In the genomic region with DNA sequence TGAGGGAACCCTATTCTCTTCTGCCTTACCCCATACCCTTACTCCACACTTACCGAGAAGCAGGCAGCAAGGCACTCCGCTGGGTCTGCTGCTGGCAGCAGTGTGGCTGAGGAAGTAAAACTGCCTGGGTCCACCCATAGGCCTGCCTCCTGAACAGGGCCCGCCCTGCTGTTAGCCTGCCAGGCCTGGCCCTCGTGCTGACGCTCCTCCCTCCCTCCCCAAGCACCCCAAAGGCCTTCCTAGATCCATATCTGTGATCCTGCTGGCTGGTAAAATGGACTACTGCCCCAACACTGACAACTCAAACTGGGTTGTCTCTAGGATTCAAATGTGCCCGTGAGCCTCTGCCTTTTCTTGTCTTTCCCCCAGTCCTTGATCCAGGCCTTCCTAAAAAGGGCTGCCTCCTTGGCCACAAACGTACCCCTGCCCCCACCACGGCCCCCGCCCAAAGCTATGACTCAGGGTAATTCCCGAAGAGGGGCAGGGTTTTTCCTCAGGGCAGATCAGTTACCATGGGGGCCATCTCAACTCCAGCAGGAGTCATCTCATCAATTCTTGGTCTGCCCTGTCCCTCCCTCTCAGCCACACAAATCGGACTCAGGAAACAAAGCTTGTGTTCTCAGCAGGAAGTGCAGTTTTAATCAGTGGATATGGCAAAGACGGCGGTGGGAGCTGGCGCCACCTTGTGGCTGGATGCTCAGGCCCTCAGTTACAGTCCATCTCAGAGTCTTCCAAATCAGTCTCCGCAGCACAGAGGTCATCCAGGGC, we compare ENCODE assay signal across 8 mouse cellular contexts. TPM values are rescaled to one million over a fixed set of nuclear protein-coding genes. Genes with fewer than 3 reads are reported as not detected.
DNase-seq lines count a peak whose midpoint lies in the region; ATAC-seq and TF ChIP-seq lines count a peak whose summit lies in the region.

A gene (minus strand): TSS at position 599 of the 768 bp plus-strand sequence.

- H3K27ac ChIP-seq in bone marrow, adult 2 months (ENCODE audit: control insufficient read depth, insufficient read depth, low read depth, low read length, poor library complexity) = peak within 1 kb of the TSS; percentile 78
- H3K27ac ChIP-seq in embryonic fibroblast, embryonic 13.5 days (ENCODE audit: insufficient read depth, low read length) = peak within 1 kb of the TSS; percentile 94
- peak within 1 kb of the TSS; percentile 90; the same call in 1 of the 2 replicates for H3K27ac ChIP-seq in kidney, embryonic 14.5 days (ENCODE audit: low read depth, low read length)
- H3K27ac ChIP-seq in limb, embryonic 15.5 days = peak within 1 kb of the TSS; percentile 89

- H3K4me3 ChIP-seq in bone marrow, adult 2 months (replicated peaks; ENCODE audit: control insufficient read depth, low read depth, low read length) = peak within 1 kb of the TSS; percentile 61
- H3K4me3 ChIP-seq in embryonic fibroblast, embryonic 13.5 days (ENCODE audit: insufficient read depth, low read length) = peak within 1 kb of the TSS; percentile 16
- peak within 1 kb of the TSS; percentile 36 for H3K4me3 ChIP-seq in kidney, embryonic 14.5 days (ENCODE audit: low read length)
- peak within 1 kb of the TSS; percentile 41 for H3K4me3 ChIP-seq in limb, embryonic 15.5 days

- H3K4me2 ChIP-seq in kidney, embryonic 14.5 days (replicated peaks; ENCODE audit: low read depth, low read length) = peak within 1 kb of the TSS; percentile 50
- peak within 1 kb of the TSS; percentile 51 for H3K4me2 ChIP-seq in limb, embryonic 15.5 days

- peaks cover 61% of the 10 kb centered on the region for H3K36me3 ChIP-seq in kidney, embryonic 14.5 days (ENCODE audit: control insufficient read depth, insufficient read depth, low read length)
- H3K36me3 ChIP-seq in limb, embryonic 15.5 days = peaks cover 65% of the 10 kb centered on the region

- H3K4me1 ChIP-seq in bone marrow, adult 2 months (ENCODE audit: control insufficient read depth, insufficient read depth, low read length) = peaks cover 11% of the 10 kb centered on the region
- H3K4me1 ChIP-seq in embryonic fibroblast, embryonic 13.5 days (ENCODE audit: control insufficient read depth, insufficient read depth, low read length) = peaks cover 15% of the 10 kb centered on the region
- peaks cover 14% of the 10 kb centered on the region; the same call in 1 of the 2 replicates for H3K4me1 ChIP-seq in kidney, embryonic 14.5 days (ENCODE audit: control insufficient read depth, insufficient read depth, low read length)
- H3K4me1 ChIP-seq in limb, embryonic 15.5 days = peaks cover 34% of the 10 kb centered on the region

- peak within 1 kb of the TSS; percentile 62 for H3K9ac ChIP-seq in kidney, embryonic 14.5 days (ENCODE audit: low read depth, low read length)
- H3K9ac ChIP-seq in limb, embryonic 15.5 days = peak within 1 kb of the TSS; percentile 33; the same call in 1 of the 2 replicates

- peak; percentile 99 for TF ChIP-seq CTCF in bone marrow, adult 2 months (IDR thresholded peaks at IDR 0.05; ENCODE audit: control insufficient read depth, insufficient read depth, low read length)
- peak; percentile 81 for TF ChIP-seq CTCF in embryonic fibroblast, embryonic 13.5 days (IDR thresholded peaks at IDR 0.05; ENCODE audit: borderline replicate concordance, insufficient read depth, low read length)

- no peaks in the 10 kb centered on the region for H3K27me3 ChIP-seq in kidney, embryonic 14.5 days (ENCODE audit: control insufficient read depth, insufficient read depth, low read length)
- no peaks in the 10 kb centered on the region for H3K27me3 ChIP-seq in limb, embryonic 15.5 days

- WGBS in bone marrow, adult 2 months = 2% methylated on average over 15 of the region's 15 CpGs
- 16% methylated on average over 15 of the region's 15 CpGs for WGBS in kidney, embryonic 14.5 days
- WGBS in limb, embryonic 15.5 days = 11% methylated on average over 15 of the region's 15 CpGs

- TF ChIP-seq POLR2A in bone marrow, adult 2 months (IDR thresholded peaks at IDR 0.05; ENCODE audit: borderline replicate concordance, control insufficient read depth, low read depth, low read length) = peak; percentile 99
- TF ChIP-seq POLR2A in embryonic fibroblast, embryonic 13.5 days (IDR thresholded peaks at IDR 0.05; ENCODE audit: low read depth, low read length) = peak; percentile 100

- peak; percentile 95 for DNase-seq in A20 (ENCODE audit: low read depth, low spot score)
- peak; percentile 94 to 95 for DNase-seq in heart, adult 9 months (ENCODE audit: low spot score in 2 of 2)
- peak; percentile 75 to 86 for DNase-seq in monocyte, adult 2 months (ENCODE audit: low read depth in 1 of 2, low spot score in 2 of 2)
- DNase-seq in spleen, postnatal 4 days (ENCODE audit: low spot score in 2 of 2) = peak; percentile 86 to 94

- peak; percentile 79 for ATAC-seq in kidney, embryonic 14.5 days (ENCODE audit: low FRiP score, low TSS enrichment)
- peak; percentile 83 for ATAC-seq in limb, embryonic 15.5 days (ENCODE audit: insufficient number of reproducible peaks, low FRiP score, low TSS enrichment, low read depth)

- H3K9me3 ChIP-seq in kidney, embryonic 14.5 days (ENCODE audit: control insufficient read depth, low read length) = no peaks in the 10 kb centered on the region
- no peaks in the 10 kb centered on the region for H3K9me3 ChIP-seq in limb, embryonic 15.5 days

RNA-seq across cellular contexts. Expression of the gene that starts here (rescaled TPM):
- 10.1 and 19.5 TPM in 2 replicates for polyA plus RNA-seq in bone marrow, adult 2 months (2011; ENCODE audit: insufficient read depth, insufficient read length, low replicate concordance, missing spikeins)
- polyA plus RNA-seq in embryonic fibroblast, embryonic 13.5 days (2011; ENCODE audit: insufficient read length, low read depth, missing spikeins) = 8.2 and 12.8 TPM in 2 replicates
- polyA plus RNA-seq in kidney, embryonic 14.5 days (2014; fragmentation: Nextera tagmentation; extraction: Ambion mirVana) = 12.6 and 13.3 TPM in 2 replicates
- polyA plus RNA-seq in limb, embryonic 15.5 days (2015; fragmentation: Nextera tagmentation; extraction: Ambion mirVana) = 16.0 and 17.2 TPM in 2 replicates

Comparison
In these comparisons a context has a peak if more than half of its experiments do, and no peak if none do; other contexts are left out.
1. Peak in every context shown above with its lines: DNase-seq, ATAC-seq, H3K4me3 ChIP-seq and H3K27ac ChIP-seq.